Mouse (Mus musculus): ENCODE measurements around the gene Krt39.
A peak's percentile ranks its signal among the peaks of the same experiment; 100 is the strongest.

Gene Krt39

GRCm38 (mm10) chr11:99521288-99521860 lies at the start of gene Krt39:
TSS of gene Krt39 (minus strand) at chr11:99521338.
- no peak for DNase-seq (ENCODE audit: low spot score)

DNA sequence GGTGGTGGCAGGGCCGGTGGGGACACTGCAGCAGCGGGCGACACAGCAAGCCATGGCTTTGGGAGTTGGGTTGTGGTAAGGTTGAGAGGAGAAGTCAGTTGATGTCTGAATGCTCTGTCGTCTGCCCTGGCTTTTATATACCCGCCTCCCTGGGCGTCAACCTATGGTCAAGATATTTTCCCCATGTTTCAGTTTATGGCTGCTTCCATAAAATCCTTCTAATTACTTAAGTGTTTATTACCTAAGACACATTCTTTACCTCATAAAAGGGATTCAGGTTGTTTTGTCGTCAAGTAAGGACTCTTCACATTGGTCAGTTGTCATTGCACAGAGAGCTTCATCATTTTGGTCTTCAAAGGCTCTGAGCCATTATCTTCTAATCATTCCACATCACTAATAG lies 45.4 kb upstream of the Krt39 start, which contains the start of gene Krtap3-1:
Krtap3-1 (minus strand) TSS at position 101 of the 400 bp plus-strand sequence.
- no peak for DNase-seq (ENCODE audit: low spot score)

DNA sequence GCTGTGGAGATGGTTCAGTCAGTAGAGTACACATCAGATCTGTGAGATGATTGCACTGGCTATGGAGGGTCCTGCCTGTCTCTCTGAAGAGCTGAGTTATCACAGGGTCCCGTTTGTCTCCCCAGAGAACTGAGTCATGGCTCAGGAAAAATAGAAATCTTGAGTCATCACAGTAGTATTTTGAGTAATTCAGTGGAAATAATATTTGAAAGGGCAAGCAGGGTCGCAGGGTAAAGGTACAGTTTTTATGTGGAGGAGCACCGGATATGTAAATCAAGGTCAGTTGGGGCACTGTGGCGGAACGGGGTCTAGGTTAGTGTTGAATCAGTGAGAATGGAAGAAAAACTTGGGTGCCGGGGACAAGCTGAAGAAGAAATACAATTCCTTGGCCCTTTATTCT lies 41.4 kb upstream of the Krt39 start:
- DNase-seq (ENCODE audit: low spot score): no peak

DNA sequence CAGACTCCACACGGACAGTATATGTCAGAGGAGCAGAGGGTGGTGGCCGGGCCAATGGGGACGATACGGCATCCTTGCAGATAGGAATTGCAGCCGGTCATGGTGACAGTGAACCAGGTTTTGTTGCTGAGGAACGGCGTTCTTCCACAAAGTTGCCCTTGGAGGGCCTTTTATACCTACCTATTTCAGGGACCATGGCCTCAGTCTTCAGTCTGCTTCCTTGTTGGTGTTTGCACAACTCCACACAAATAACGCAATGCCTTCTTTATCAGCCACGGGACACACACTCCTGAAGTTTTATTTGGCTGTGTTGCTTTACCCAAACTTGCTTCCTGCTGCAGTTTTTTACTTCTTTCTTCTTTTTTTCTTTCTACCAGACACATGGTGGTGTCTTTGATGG lies 38.2 kb upstream of the Krt39 start, which contains the start of gene Gm11939:
Gm11939 (minus strand) TSS at position 101 of the 400 bp plus-strand sequence.
- DNase-seq (ENCODE audit: low spot score): no peak

DNA sequence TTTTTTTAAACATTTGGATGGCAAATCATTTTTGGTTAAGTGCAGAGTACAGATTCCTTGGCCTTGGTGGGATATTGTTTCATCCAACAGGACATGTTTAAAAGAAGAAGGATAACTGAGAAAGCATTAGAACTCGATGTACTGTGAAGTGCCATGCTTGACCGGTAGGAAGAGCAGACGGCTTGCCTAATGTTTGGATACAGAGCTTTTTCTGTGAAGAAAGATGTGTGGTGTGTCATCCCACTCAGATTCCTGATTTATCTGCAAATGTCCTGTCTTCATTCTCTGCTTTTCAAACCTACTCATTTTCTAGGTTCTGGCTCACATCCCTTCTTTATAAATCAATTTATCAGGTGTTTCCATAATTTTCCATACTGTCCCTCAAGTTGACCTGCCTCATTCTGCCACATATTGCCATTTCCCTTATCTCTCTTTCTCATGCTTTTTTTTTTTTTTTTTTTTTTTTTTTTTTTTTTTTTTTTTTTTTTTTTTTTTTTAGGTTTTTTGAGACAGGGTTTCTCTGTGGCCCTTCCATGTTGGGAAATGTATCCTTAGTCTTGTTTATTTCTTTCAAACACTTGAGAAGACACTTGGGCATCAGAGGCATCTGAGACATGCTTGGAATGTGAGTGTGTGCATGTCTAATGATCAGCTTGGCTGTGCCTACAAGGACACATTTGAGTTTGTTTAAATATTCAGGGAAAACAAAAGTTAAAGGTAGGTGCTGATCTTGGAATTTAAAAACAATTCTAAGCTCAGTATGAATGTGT lies 37.0 kb upstream of the Krt39 start:
- no peak for DNase-seq (ENCODE audit: low spot score)

DNA sequence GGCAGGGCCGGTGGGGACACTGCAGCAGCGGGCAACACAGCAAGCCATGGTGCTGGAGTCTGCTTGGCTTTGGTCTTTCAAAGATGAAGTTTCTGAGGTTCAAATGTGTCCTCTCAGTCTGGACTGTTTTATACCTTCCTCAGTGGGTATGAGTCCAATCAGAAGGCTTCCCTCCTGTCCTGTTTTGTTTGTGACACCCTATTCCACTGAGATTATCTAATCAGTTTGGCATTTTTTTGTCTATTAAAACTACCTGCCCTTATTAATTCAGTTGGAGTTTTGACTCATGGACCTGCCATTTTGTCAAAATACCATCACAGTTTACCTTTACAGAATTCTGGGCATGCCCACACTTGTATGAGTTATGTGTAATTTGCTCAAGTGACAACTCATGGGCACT lies 35.6 kb upstream of the Krt39 start, which contains the start of gene Krtap3-2:
Krtap3-2 (minus strand) TSS at position 101 of the 400 bp plus-strand sequence.
- no peak for DNase-seq (ENCODE audit: low spot score)

DNA sequence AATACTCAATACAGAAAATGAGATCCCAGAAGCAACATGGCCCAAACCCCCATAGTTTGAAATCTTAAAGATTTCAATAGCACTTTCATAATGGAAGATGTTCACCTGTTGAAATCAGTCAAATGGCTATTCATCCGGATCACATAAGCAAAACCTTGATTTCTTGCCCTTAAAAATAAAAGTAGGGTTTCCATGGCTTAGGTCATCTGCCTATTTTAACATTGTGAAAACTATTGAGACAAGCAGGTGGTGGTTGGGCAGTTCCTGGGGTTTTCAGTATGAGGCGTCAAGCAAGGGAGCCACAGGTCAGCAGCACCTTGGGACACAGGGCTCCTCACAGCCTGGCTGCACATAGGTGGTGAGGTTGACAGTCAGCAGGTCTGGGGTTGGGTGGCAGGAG lies 35.1 kb upstream of the Krt39 start:
- no peak for DNase-seq (ENCODE audit: low spot score)

- DNase-seq (ENCODE audit: low spot score): no peak
Measured at GRCm38 (mm10) chr11:99550765-99551164, 29.6 kb upstream of the Krt39 start, which contains the start of gene Krtap3-3. TSS of gene Krtap3-3 (minus strand) at chr11:99550865.

- DNase-seq (ENCODE audit: low spot score): no peak
Measured at GRCm38 (mm10) chr11:99547892-99548291, 26.8 kb upstream of the Krt39 start.

DNA sequence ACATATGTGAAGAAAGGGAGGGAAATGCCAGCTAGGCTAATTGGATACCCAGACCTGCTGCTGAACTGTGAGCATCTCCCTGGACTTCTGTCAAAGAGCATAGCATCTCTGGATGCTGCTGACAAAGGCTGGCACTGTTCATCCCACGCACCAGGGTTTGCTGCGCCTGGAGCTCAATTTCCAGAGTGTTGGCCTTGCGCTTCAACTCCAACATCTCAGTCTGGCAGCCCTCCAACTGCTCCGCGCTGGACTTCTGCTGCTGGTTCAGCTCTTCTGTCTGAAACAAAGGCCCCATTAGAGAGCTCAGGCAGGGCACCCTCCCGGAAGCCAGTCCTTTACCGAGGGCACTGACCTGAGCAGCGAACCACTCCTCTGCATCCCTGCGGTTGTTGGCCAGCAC lies 18.6 kb upstream of the Krt39 start:
- DNase-seq (ENCODE audit: low spot score): no peak

DNA sequence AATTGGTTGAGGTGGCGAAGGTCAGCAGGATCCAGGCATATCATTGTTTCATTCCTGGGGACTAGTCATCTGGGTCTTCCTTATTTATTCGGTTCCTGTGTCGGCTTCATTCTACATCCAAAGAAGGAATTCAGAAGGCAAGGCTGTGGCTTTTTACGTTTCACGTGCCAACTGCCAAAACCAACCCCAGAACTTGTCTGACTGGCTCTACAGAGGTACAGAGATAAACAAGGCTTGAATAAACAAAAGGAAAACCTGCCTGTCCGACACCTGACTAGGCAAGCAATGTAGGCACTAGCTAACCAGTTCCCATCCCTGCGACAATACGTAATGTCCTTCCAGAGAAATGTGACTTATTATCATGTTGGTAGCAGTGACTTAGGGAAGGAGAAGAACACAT lies 7.0 kb downstream of the Krt39 start:
- no peak for DNase-seq (ENCODE audit: low spot score)

DNA sequence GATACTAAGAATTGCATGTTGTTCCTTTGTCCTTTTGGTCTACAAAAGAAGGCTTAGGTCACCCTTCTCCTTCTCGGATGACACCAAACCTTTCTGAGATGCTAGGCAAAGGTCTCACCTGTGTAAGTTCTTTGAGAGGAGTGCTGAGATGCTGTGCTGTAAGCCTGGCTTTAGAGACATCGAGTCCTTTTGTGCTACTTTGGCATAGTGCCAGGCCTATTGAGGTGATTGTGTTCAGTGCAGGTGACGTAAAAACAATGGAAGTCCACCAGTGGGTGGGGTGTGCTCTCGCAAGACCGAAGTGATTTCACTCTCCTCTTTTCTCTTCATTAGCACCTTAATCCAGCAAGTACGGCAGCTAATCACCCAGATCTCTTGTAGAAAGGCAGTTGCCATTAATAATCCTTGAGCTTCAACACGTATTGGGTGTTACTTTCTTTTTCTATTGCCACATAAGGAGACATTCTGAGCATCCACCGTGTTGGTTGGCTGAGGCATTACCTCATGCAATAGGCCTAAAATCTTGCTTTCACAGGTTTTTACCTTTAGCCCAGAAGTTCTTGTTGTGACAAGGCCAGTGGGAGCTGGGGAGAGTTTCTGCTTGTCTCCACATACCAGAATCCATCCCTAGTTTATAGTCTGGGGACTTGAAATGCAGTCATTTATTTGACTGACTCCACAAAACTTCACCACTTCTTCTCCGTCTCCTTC lies 20.9 kb downstream of the Krt39 start:
- no peak for DNase-seq (ENCODE audit: low spot score)

DNA sequence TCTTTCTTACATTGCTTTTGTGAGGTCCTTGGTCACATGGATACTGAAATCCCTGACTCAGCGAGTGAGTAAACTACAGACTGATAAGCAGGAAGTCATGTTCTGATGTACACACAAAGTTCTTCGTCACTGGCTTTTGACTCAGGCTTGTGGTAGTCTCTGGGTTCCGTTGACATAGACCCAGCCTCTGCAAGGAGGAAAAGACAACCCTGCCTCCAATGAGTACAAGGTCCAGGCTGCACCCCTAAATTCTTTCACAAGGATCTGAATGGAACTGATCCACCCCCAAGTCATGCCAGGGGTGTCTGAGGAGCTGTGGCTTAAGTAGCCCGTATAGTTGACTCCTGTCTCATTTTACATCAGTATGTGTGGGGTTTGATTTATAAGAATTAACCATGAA lies 24.7 kb downstream of the Krt39 start:
- DNase-seq (ENCODE audit: low spot score): no peak

DNA sequence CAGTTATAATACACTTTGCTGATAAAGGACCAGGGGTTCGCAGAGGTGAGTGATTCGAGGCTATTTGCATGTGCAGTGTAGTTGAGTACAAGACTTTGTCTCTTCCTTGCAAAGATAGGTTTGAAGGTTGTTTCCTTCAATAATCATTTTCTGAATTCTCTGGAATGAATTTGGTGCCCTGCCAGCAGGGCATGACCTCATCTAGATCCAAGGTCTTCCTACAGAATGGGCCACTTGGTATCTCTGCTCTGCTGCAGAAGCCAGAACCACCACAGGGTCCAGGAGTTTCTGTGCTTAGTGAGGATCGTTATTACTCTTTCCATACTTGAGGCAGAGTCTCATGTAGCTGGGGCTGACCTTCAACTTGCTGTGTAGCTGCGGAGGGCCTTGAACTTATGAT lies 26.4 kb downstream of the Krt39 start:
- no peak for DNase-seq (ENCODE audit: low spot score)

DNA sequence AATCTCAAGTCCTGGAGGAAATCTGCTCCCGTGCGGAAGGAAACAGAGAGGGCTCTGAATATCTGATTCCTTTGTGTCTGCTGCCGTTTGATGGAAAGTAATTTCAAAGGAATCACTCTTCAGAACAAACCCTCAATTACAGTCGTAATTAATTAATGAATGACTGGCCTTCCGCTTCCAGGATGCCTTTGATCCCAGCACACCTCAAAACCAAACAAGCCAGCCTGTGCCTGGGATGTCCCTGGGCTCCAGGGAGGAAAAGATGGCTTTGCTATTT lies 27.6 kb downstream of the Krt39 start:
- no peak for DNase-seq (ENCODE audit: low spot score)

- DNase-seq (ENCODE audit: low spot score): peak; percentile 38
Measured at GRCm38 (mm10) chr11:99492733-99493573, 28.2 kb downstream of the Krt39 start, which contains the start of gene Krt23. TSS of gene Krt23 (minus strand) at chr11:99493137.

DNA sequence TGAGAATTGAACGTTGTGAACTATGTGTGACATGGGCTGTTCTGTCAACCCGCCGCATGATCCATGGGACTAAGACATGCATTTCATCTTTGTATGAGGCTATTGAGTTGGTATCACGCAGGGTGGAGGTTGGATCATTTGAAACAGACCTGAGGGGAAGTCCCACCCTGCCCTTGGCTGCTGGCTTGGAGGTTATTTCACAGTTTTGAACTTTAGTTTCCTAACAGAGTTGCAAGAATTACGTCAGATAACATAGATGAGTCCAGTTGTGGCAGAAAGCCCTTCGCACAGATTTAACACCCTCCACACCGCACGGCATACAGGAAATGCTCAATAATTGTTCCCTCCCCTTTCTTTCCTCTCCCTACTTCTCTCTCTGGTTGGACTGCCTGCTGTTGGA lies 30.1 kb downstream of the Krt39 start:
- DNase-seq (ENCODE audit: low spot score): no peak

GRCm38 (mm10) chr11:99490624-99491023 lies 30.5 kb downstream of the Krt39 start:
- DNase-seq (ENCODE audit: low spot score): peak; percentile 48

DNA sequence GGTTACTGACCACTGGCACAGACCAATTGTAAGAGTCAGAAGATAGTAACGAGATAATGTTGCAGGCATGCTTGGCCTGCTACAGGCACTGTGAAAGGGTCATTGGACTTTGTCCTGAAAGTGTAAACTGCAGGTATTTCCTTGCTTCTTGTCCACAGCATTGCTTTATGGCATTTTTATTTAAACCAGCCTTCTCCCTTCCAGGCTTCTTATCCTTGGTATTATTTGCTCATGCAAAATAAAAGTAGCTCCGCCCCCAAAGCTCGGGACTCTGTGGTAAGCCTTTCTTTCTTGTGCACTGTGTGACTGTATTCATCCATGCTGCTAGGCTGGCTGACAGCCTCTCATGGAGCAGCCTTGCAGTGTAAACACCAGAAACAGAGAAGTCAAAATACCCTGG lies 31.9 kb downstream of the Krt39 start:
- peak; percentile 34 for DNase-seq (ENCODE audit: low spot score)

GRCm38 (mm10) chr11:99474981-99475380 lies 46.2 kb downstream of the Krt39 start:
- no peak for DNase-seq (ENCODE audit: low spot score)

- DNase-seq (ENCODE audit: low spot score): no peak
Measured at GRCm38 (mm10) chr11:99473433-99473832, 47.7 kb downstream of the Krt39 start.

- no peak for DNase-seq (ENCODE audit: low spot score)
Measured at GRCm38 (mm10) chr11:99472405-99472804, 48.7 kb downstream of the Krt39 start.
